Mouse (Mus musculus): Measurements from ENCODE around the gene Vps9d1.

GRCm38 (mm10) chr8:123203571-123203970, 50.6 kb downstream of the Vps9d1 start:
- TF ChIP-seq CTCF (IDR thresholded peaks at IDR 0.05; ENCODE audit: insufficient read depth, low read length) (no peak), POLR2A (IDR thresholded peaks at IDR 0.05; ENCODE audit: borderline replicate concordance, extremely low read depth, low read depth, low read length) (no peak)

All from lung, adult 2 months (tissue).